ENCODE assay signal across 17 mouse cellular contexts in genomic region chr8:123389026-123389425, GRCm38 (mm10). TPM values are rescaled to one million over a fixed set of nuclear protein-coding genes. Genes with fewer than 3 reads are reported as not detected.
DNase-seq lines count a peak whose midpoint lies in the region; ATAC-seq lines count a peak whose summit lies in the region.
"Had no signal": no experiment of that assay in that cellular context is flagged by ENCODE, and none has a peak within 500 bp of the region (broad histone marks: within the 10 kb centered on the region; RNA-seq: fewer than 3 reads in every experiment).

No protein-coding gene starts in this region.

- no peaks in the 10 kb centered on the region for H3K27me3 ChIP-seq in limb, embryonic 15.5 days
- no peaks in the 10 kb centered on the region for H3K27me3 ChIP-seq in limb, embryonic 10.5 days (ENCODE audit: low read depth, poor library complexity, severe bottlenecking)
- H3K27me3 ChIP-seq in stomach, embryonic 16.5 days (ENCODE audit: control insufficient read depth, insufficient read depth, low read length): no peaks in the 10 kb centered on the region
- H3K27me3 ChIP-seq: CH12.LX; embryonic facial prominence, embryonic 15.5 days; liver, embryonic 15.5 days had no signal

- DNase-seq in limb, embryonic 10.5 days (ENCODE audit: low spot score): no peak
- peak; percentile 52 for DNase-seq in cerebellum, adult 8-10 months
- peak; percentile 30 for DNase-seq in gonadal fat pad, adult 2 months (ENCODE audit: low read depth)
- no peak for DNase-seq in c-Kit-positive CD71-positive TER-119-positive erythroid progenitor cells, embryonic 14.5 days (ENCODE audit: low spot score)
- no peak for DNase-seq in frontal cortex, postnatal 25 days (ENCODE audit: low spot score in 2 of 2)
- DNase-seq: gastrocnemius, postnatal 14 days; heart, postnatal 4 days; right cerebral cortex, adult 18-20 months had no signal

- 89% methylated on average over 7 of the region's 7 CpGs for WGBS in limb, embryonic 15.5 days
- WGBS in limb, embryonic 10.5 days: 99% methylated on average over 7 of the region's 7 CpGs
- 91% methylated on average over 7 of the region's 7 CpGs for WGBS in stomach, embryonic 16.5 days

- ATAC-seq in limb, embryonic 15.5 days (ENCODE audit: insufficient number of reproducible peaks, low FRiP score, low TSS enrichment, low read depth): peak; percentile 52; the same call in 1 of the 2 replicates
- peak; percentile 48; the same call in 1 of the 2 replicates for ATAC-seq in stomach, embryonic 16.5 days (ENCODE audit: insufficient read depth, low FRiP score)
- ATAC-seq: forebrain, embryonic 16.5 days had no signal

- H3K4me1 ChIP-seq in limb, embryonic 15.5 days: no peaks in the 10 kb centered on the region
- H3K4me1 ChIP-seq in limb, embryonic 10.5 days: no peaks in the 10 kb centered on the region
- no peaks in the 10 kb centered on the region for H3K4me1 ChIP-seq in stomach, embryonic 16.5 days (ENCODE audit: control insufficient read depth, insufficient read depth, low read length)
- H3K4me1 ChIP-seq: embryonic facial prominence, embryonic 15.5 days; heart, embryonic 10.5 days; liver, embryonic 15.5 days had no signal

- peaks cover 100% of the 10 kb centered on the region for H3K36me3 ChIP-seq in limb, embryonic 15.5 days
- H3K36me3 ChIP-seq in limb, embryonic 10.5 days: peaks cover 99% of the 10 kb centered on the region
- H3K36me3 ChIP-seq in stomach, embryonic 16.5 days (ENCODE audit: control insufficient read depth, insufficient read depth, low read length): peaks cover 52% of the 10 kb centered on the region

- no peak overlapping the region for H3K27ac ChIP-seq in limb, embryonic 15.5 days
- no peak overlapping the region for H3K27ac ChIP-seq in limb, embryonic 10.5 days
- no peak overlapping the region for H3K27ac ChIP-seq in stomach, embryonic 16.5 days (ENCODE audit: low read length)
- H3K27ac ChIP-seq: embryonic facial prominence, embryonic 15.5 days; heart, embryonic 10.5 days; liver, embryonic 15.5 days had no signal

- H3K4me2 ChIP-seq in limb, embryonic 15.5 days: no peak overlapping the region
- H3K4me2 ChIP-seq in stomach, embryonic 16.5 days (ENCODE audit: low read depth, low read length): no peak overlapping the region
- H3K4me2 ChIP-seq: embryonic facial prominence, embryonic 15.5 days; liver, embryonic 15.5 days had no signal

- no peak overlapping the region for H3K4me3 ChIP-seq in limb, embryonic 15.5 days
- H3K4me3 ChIP-seq in limb, embryonic 10.5 days: no peak overlapping the region
- no peak overlapping the region for H3K4me3 ChIP-seq in stomach, embryonic 16.5 days (replicated peaks; ENCODE audit: low read length)
- H3K4me3 ChIP-seq: embryonic facial prominence, embryonic 15.5 days; heart, embryonic 10.5 days; liver, embryonic 15.5 days had no signal

- H3K9ac ChIP-seq in limb, embryonic 15.5 days: no peak overlapping the region
- H3K9ac ChIP-seq in stomach, embryonic 16.5 days (ENCODE audit: low read length): no peak overlapping the region
- H3K9ac ChIP-seq: embryonic facial prominence, embryonic 15.5 days; liver, embryonic 15.5 days had no signal

- H3K9me3 ChIP-seq in limb, embryonic 15.5 days: no peaks in the 10 kb centered on the region
- H3K9me3 ChIP-seq in limb, embryonic 10.5 days (replicated peaks): no peaks in the 10 kb centered on the region
- H3K9me3 ChIP-seq in stomach, embryonic 16.5 days (replicated peaks; ENCODE audit: control insufficient read depth, low read length): no peaks in the 10 kb centered on the region
- H3K9me3 ChIP-seq: embryonic facial prominence, embryonic 15.5 days; heart, embryonic 10.5 days; liver, embryonic 15.5 days had no signal

RNA-seq across cellular contexts. Expression of gene Tcf25, which starts 15.5 kb away (rescaled TPM):
- polyA plus RNA-seq in limb, embryonic 15.5 days (2015; fragmentation: Nextera tagmentation; extraction: Ambion mirVana): 187 and 191 TPM in 2 replicates
- 116 and 138 TPM in 2 replicates for polyA plus RNA-seq in limb, embryonic 10.5 days (2016; fragmentation: Nextera tagmentation; extraction: Ambion mirVana)
- 207 and 223 TPM in 2 replicates for polyA plus RNA-seq in gonadal fat pad, adult 2 months (2012; rRNA removed)
- polyA plus RNA-seq in stomach, embryonic 16.5 days (2015; fragmentation: Nextera tagmentation; extraction: Ambion mirVana): 167 and 177 TPM in 2 replicates

RNA-seq across cellular contexts. Expression of gene Mc1r, which starts 17.9 kb away (rescaled TPM):
- 0.08 and 0.15 TPM in 2 replicates for polyA plus RNA-seq in limb, embryonic 15.5 days (2015; fragmentation: Nextera tagmentation; extraction: Ambion mirVana)
- polyA plus RNA-seq in limb, embryonic 10.5 days (2016; fragmentation: Nextera tagmentation; extraction: Ambion mirVana): not detected in 2 replicates
- not detected in 2 replicates for polyA plus RNA-seq in gonadal fat pad, adult 2 months (2012; rRNA removed)
- polyA plus RNA-seq in stomach, embryonic 16.5 days (2015; fragmentation: Nextera tagmentation; extraction: Ambion mirVana): not detected in 2 replicates
- polyA plus RNA-seq: heart, embryonic 10.5 days; intestine, embryonic 14.5 days; limb, embryonic 11.5 days; liver, embryonic 15.5 days had no signal

RNA-seq across cellular contexts. Expression of gene Tubb3, which starts 22.2 kb away (rescaled TPM):
- polyA plus RNA-seq in limb, embryonic 15.5 days (2015; fragmentation: Nextera tagmentation; extraction: Ambion mirVana): 4.0 and 5.0 TPM in 2 replicates
- 6.9 and 7.9 TPM in 2 replicates for polyA plus RNA-seq in limb, embryonic 10.5 days (2016; fragmentation: Nextera tagmentation; extraction: Ambion mirVana)
- 0.42 and 0.97 TPM in 2 replicates for polyA plus RNA-seq in gonadal fat pad, adult 2 months (2012; rRNA removed)
- polyA plus RNA-seq in stomach, embryonic 16.5 days (2015; fragmentation: Nextera tagmentation; extraction: Ambion mirVana): 46.7 and 50.2 TPM in 2 replicates

RNA-seq across cellular contexts. Expression of gene Def8, which starts 34.3 kb away (rescaled TPM):
- 42.4 and 43.5 TPM in 2 replicates for polyA plus RNA-seq in limb, embryonic 15.5 days (2015; fragmentation: Nextera tagmentation; extraction: Ambion mirVana)
- 43.6 and 44.1 TPM in 2 replicates for polyA plus RNA-seq in limb, embryonic 10.5 days (2016; fragmentation: Nextera tagmentation; extraction: Ambion mirVana)
- 42.0 and 45.1 TPM in 2 replicates for polyA plus RNA-seq in gonadal fat pad, adult 2 months (2012; rRNA removed)
- polyA plus RNA-seq in stomach, embryonic 16.5 days (2015; fragmentation: Nextera tagmentation; extraction: Ambion mirVana): 27.0 and 30.5 TPM in 2 replicates

RNA-seq across cellular contexts. Expression of gene Spire2, which starts 56.5 kb away (rescaled TPM):
- 0.93 and 1.2 TPM in 2 replicates for polyA plus RNA-seq in limb, embryonic 15.5 days (2015; fragmentation: Nextera tagmentation; extraction: Ambion mirVana)
- polyA plus RNA-seq in limb, embryonic 10.5 days (2016; fragmentation: Nextera tagmentation; extraction: Ambion mirVana): 2.0 TPM in 2 replicates
- polyA plus RNA-seq in gonadal fat pad, adult 2 months (2012; rRNA removed): 2.6 and 2.7 TPM in 2 replicates
- 2.7 TPM in 2 replicates for polyA plus RNA-seq in stomach, embryonic 16.5 days (2015; fragmentation: Nextera tagmentation; extraction: Ambion mirVana)

Comparison
In these comparisons a context has a peak if more than half of its experiments do, and no peak if none do; other contexts are left out.
1. DNase-seq: peak in cerebellum, adult 8-10 months (single experiment) and gonadal fat pad, adult 2 months (single experiment); none in limb, embryonic 10.5 days (single experiment), c-Kit-positive CD71-positive TER-119-positive erythroid progenitor cells, embryonic 14.5 days (single experiment) and frontal cortex, postnatal 25 days (0 of 2).